Mouse (Mus musculus) spleen, embryonic (tissue): ENCODE data around the gene Zfp985.
"Not testable (repeated sequence)": the region's sequence is repeated elsewhere in the genome, so short reads cannot be mapped to it uniquely, and the experiment has no call there.

Source experiments
- CTCF ChIA-PET: fragments of 350-600 bp; sonication (Branson Sonifier 250); formaldehyde crosslinking; loops from one replicate; lab custom pipeline; 2022; lab: Charles Lee

The Zfp985 gene

GRCm38 (mm10) chr4:147603806-147604205 is 50.7 kb downstream of the Zfp985 start:
- CTCF ChIA-PET, result no interaction called here

GRCm38 (mm10) chr4:147605521-147605920 is 52.4 kb downstream of the Zfp985 start:
- CTCF ChIA-PET, result no interaction called here

GRCm38 (mm10) chr4:147606511-147606910 is 53.4 kb downstream of the Zfp985 start:
- CTCF ChIA-PET, result not testable (repeated sequence)

- CTCF ChIA-PET, result not testable (repeated sequence)
Measured at GRCm38 (mm10) chr4:147633818-147634262, 80.8 kb downstream of the Zfp985 start.
